Mouse (Mus musculus) lung, adult 18-20 months (tissue): Measurements from ENCODE around the gene Barx2.
A peak's percentile ranks its signal among the peaks of the same experiment; 100 is the strongest.
"Not testable (repeated sequence)": the region's sequence is repeated elsewhere in the genome, so short reads cannot be mapped to it uniquely, and the experiment has no call there.

Source experiments
- DNase-seq, 2 experiments: peaks; one replicate each; pipeline ENCODE4 v3.0.0; 2022; ENCODE audit warnings: mixed read lengths in 2 of 2

Gene Barx2

DNA sequence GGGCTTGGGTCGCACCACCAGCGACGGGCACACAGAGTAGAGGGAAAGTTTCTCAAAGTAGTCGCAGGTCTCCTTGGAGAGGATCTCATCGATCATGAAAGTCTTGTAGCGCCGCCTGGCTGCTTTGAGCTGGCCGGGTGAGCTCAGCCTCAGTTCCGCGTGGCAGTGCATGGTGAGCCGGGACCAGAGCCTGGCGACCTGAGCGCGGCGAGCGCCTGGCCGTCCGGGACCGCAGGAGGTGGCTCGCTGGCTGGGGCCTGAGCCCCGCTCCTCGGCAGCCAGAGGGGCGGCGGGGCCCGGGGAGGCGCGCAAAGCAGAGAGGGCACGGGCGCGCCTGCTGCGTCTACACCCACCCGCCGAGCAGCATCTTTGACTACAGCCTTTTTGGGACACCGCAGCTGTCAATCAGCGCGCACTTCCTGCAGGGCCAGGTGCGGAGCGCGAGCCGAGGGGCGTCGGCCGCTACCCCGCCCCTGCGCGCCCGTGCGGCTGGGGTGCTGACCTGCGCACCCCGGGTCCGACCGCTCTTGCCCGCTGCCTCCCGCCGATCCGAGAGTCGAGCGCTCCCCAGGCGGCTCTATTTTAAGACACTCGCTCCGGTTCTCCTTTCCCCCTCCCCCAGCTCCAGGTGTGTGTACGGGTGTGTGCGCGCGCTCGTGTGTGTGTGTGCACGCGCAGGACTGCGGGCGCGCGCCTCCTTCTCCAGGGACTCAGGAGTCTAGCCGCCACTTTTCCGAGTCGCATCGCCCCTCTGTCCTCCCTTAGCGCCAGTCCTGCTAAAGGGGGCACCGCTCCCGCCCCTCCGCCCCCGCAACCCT lies at the start of gene Barx2:
Gene Barx2 (minus strand): TSS at position 542 of the 818 bp plus-strand sequence.
- DNase-seq = peak; percentile 33 to 62

DNA sequence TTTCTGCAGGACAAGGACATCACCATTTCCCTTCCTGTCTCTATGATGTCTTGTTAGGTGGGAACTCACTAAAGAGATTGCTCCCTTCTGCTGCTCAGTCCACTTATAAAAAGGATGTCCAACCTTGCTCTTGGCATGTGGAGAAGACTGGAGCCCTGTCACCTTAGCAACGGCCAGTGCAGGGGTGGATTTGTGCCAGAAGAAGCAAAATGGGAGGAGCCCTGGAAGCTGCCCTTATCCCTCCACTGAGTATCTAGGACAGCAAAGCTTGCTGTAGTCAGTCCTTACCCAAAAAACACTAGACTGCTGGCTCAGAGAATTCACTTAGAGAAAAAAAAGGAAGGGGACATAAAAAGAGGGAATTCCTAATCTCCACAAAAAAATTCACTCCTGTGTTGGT lies 49.0 kb upstream of the Barx2 start:
- DNase-seq = no peak

DNA sequence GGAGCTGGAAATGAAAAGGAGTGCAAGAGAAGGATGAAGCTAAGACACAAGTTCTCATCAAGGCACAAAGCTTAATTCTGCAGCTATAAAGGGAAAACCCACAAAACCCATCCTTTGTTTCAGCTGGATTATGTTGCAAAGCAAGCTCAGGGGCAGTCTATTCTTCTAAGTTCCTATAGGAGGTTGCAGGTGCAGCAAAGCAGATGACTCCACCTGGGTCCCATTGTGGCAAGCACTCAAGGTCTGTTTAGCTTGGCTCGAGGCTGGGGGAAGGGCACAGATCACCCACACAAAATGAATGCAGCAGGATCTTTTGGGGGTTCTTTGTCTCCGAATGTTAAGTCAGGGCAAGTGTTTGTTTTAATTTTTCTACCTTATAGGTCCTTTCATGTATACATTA lies 47.2 kb upstream of the Barx2 start:
- no peak for DNase-seq

DNA sequence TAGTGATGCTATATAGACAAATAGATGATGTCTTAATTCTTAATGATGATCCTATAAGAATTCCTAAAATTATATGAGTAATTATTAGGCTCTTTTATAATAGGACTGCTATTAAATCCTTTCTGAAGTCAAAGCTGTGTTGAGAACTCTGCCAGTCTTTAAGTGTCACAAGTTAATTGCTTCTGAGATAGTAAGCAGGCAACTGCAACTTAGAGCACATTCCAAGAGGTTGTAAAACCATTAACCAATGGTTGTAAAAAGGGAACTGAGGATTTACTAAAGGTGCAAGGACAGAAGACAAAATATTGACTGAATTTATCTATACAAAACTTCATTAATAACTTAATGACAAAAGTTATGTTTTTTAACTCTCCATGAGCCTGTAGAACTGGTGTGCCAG lies 44.9 kb upstream of the Barx2 start:
- DNase-seq = no peak

DNA sequence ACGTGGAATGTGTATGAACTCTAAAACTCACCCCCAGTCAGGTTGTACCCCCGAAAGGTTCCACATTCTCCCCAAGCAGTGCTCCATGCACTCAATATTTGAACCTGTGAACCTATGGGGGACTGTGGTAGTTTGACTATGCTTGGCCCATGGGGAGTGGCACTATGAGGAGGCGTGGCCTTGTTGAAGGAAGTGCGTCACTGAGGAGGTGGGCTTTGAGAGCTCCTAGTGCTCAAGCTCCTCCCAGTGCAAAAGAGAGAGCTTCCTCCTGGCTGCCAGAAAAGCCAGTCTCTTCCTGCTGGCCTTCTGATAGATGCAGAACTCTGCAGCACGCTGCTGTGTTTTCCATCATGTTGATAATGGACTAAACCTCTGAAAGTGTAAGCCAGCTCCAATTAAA lies 37.2 kb upstream of the Barx2 start:
- DNase-seq = no peak

DNA sequence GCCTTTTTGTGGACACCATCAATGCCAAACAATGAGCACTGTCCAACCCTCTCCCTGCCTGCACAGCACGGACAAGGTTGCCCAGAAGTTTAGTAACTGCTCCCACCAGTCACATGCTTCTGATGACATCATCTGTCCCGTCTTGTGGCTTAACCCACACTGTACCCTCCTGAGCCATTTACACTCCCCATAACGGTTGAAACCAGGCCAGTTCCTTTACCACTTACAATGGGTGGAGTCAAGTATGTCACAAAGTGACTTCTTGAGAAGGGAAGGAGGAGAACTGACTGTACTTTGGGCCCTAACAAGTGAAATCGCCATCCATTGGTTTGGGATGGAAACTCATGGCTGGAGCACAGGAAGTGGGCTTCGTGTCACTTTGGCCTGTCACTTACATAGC lies 35.8 kb upstream of the Barx2 start:
- no peak for DNase-seq

DNA sequence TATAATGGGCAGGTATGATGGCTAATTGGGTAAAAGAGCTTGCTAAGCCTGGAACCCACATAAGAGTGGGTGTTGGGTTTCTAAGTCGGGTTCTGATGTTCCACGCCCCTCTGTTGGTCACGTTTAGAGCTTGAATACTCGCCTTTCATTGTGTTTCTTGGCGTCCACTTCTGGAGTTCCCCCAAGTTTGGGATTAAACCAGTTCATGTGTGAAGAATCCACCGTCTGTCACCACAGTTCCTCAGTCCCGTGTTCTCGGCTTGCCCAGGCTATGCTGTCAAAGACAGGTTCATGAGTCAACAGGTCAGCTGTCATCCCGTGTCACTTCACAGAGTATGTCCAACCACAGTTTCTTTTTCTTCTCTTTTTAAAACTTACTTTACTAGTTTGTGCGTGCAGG lies 33.8 kb upstream of the Barx2 start:
- no peak for DNase-seq

DNA sequence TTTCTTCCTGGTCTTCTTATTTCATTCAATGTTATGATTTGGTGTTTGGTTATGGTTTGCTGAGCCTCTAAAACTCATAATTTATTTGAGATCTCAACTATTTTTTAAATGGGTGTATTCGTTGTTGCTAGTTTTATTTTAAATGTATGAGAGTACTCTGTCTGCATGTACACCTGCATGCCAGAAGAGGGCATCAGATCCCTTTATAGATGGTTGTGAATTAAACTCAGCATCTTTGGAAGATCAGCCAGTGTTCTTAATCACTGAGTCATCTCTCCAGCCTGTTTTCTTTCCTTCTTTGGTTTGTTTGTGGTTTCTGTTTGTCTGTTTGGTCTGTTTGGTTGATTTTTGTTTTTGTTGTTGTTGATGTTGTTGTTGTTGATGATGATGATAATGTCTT lies 29.1 kb upstream of the Barx2 start:
- DNase-seq = no peak

DNA sequence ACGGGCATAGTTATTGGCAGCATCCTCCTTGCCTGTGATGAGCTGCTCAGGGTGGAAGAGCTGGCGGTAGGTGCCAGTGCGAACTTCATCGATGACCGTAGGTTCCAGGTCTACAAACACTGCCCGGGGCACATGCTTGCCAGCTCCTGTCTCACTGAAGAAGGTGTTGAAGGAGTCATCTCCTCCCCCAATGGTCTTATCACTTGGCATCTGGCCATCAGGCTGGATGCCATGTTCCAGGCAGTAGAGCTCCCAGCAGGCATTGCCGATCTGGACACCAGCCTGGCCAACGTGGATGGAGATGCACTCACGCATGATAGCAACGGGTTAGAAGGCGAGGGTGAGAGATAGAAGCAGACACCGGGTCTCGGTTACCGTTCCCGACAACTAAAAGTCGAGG lies 23.2 kb upstream of the Barx2 start:
- DNase-seq = not testable (repeated sequence)

DNA sequence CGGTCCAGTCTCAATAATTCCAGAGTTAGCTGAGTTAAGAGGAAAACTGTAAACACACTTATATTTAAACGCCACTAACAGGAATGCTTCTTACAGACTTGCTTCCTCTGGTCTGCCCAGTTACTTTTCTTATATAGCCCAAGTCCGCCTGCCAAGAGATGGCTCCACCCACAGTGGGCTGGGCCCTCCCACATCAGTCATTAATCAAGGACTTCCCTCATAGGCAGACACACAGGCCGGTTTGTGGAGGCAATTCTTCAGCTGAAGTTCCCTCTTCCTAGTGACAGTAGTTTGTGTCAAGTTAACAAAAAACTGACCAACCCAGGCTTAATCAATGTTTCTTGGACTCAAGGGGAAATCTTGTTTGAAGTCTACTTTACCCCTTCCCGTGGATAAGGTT lies 18.4 kb upstream of the Barx2 start:
- peak; percentile 16 to 19 for DNase-seq

DNA sequence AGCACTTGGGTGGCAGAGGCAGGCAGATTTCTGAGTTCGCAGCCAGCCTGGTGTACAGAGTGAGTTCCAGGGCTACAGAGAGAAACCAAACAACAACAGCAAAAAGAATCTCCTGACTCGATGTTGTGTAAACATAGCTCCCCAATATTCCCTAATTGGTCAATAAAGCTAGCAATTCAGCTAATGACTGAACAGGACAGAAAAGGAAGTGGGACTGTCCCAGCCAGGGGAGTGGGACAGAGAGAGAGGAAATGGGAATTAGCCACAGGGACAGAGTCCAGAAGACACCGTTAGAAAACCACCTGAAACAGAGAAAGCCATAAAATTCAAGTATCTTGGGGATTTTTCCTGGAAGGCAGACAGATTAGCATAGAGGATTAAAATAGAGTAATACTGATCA lies 18.0 kb upstream of the Barx2 start:
- DNase-seq = no peak

DNA sequence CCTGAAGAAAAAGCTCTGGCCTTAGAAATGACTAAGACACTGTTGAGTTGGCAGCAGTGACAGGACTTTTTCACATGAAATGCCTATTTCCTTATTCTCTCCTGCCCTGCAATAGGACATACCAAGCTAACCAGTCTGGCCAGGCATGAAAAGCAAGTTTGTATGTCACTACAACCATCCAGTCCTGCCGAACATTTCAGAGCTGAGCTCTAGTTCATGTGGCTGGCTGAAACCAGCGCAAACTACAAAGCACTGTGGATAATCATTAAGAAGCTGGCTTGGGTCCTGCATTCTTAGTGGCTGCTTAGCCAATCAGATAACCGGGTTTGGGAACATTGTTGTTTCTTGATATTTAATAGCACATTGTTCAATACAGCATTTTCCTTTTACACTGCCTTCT lies 13.5 kb upstream of the Barx2 start:
- DNase-seq = no peak

DNA sequence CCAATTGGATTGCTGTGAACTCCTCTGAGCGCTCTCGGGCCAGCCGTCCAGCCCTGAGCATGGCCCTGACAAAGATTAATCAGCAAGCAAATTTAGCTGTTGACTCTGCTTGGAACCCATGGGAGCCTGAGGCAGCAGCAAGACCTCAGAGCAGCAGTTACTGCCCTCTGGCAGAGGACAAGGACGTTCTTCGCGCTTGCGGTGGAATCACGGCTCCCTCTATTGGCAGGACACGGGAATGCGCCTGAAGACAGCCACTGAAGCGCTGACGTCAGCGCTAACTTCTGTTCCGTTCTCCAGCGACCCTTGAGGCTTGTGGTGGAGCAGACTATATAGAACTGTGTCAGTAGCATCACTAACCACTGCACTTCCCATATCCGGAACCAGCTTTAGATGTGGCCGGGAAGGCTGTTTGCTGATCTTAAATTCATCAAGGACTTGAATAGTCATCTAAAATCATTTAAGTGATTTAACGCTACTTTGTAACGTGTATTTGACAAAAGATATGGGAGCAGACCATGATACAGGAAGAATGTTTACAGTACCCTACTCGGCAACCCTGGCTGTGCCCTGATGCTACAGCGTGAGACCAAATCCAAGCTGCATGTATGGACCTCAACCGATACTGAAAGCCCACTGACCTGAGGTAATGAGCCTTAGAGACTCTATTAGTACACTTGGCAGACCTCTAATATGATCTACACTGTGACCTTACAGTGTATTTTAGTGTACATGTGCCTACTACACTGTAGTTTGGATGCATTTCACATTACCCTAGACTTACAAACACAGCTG lies 12.8 kb upstream of the Barx2 start:
- DNase-seq = peak; percentile 65 to 76

DNA sequence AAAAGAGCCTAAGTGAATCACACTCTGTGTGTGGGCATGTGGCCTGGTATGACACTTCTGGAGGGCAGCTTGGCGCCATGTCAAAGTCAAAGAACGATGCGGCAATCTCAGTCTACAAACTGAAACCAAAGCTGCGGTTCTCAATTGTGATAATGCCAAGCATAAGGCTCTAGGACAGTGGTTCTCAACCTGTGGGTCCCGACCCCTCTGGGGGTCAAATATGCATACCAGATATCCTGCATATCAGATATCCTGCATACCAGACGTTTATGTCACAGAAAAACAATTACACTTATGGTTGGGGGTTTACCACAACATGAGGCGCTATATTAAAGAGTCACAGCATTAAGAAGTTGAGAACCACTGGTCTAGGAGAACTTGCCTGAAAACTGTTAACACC lies 10.3 kb upstream of the Barx2 start:
- no peak for DNase-seq

DNA sequence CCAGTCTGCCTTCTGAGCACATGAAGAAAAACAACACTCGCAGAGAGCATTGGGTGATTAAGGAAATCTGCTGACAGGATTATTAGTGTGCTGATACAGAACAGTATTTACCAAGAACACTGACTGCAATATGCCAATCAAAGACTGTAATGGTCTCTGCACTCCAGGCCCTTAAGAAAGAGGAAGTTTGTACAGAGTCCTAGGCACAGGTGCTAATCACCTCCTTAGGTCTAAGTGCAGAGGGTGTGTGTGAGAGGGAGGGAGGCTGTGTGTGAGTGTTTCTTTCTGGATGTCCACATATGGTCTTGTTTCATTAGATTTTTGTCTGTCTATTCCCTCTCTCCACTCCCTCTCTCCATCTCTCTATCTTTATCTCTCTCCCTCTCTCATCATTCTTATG lies 6.5 kb upstream of the Barx2 start:
- DNase-seq = no peak

DNA sequence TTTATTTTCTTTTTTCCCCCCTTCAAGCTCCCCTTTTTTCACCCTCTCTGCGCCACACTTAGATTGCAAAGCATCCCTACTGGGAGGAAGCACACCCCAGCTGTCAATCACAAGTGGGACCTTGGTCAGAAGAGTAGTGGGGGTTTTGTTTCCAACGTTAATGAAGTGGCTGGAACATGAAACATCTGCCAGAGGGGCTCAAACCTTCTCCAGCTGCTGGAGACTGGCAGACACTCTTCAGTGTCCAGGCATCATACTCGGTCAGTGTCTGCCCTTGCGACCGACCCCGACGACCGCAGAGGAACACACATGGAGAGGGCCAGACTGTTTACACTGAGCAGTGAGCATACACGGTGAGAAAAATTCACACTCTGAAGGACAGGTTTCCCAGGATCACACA lies 3.2 kb upstream of the Barx2 start:
- no peak for DNase-seq

DNA sequence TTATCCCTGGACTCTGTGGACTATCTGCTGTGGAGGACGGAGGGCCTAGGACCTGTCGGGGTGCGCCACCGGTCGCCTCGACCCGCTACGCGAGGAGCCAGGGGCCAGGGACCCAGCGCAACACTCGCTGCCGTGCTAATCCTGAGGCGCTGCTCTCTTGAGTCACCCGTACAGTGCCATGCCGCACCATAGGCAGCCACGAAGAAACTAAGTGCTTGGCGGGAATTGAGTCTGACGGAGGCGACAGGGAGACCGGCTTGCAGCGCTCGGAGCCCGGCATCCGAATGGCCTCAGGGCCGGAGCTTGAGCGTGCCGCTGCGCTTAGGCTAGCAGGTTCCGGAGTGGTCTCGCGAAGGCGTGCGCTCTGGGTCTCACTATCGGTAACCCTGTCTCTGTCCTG lies 1.6 kb upstream of the Barx2 start:
- DNase-seq = no peak

DNA sequence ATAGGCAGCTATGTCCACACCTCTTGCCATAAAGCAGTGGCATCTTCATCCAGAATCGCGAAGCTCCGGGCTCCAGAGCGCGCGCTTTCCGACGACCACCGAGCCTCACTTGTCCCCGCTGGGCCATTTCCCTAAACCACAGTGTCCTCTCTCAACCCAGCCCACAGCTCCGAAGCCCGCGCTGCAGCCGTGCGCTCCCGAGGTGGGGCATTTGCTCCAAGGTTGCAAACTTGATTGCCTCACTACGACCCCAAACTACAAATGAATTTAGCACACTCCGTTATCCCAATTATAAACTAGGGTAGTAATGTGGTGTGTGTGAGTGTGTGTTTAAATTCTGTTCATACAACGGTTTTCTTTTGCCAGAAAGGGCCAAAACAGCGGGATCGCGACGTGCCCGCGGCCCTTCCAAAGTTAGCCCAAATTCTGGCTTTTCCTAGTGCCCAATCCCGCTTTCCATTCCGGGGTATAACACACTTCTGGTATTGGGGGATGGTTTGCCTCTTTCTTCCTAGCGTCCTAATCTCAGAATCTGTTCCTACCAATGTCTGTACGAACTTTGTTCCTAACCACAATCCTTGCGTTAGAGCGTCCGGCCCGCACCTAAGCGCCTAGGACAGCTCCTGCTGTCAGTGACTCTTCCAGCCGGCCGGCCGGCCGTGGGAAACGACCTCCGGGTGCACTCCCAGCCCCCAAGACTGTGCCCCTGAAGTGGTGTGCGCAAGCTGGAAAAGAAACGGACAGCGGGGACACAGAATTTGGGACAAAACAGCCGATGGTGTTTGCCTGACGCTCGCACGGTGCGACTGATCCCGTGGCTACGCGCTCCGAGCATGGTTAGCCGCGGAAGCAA lies 703 bp upstream of the Barx2 start:
- DNase-seq = no peak

DNA sequence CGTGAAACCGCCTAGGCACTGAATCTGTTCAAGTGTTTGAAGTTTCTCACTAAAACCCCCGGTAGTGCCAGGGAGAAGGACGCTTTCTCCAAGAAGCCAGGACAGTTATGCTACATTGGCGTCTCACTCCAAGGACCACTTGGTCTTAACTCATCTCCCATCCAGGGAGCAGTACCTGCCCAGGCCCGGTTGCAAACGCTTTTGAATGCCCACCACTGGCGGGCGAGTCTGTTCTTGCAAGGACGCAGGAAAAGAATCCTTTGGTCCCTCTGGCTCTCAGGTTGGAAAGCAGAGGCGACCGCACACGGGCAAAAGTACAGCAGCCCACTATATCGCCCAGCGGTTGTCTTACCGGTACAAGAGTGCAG lies 725 bp downstream of the Barx2 start:
- no peak for DNase-seq

DNA sequence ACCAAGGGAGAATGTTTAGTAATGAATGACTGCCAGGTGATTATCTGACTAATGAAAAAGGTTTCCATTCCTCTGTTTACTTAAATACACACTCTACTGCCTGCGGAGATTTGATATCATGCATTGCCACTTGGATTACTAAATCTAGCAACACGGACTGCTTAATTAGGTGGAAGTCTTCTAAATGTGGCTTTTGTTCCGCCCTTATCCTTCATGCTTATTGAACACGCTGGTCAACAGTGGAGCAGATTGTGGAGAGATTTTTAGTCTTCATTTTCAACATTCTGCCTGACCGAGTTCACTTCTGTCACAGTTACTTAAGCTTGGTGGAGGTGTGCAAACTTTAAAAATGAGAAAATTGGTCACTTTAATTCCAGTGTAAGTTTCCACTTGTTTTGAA lies 3.0 kb downstream of the Barx2 start:
- DNase-seq = no peak

DNA sequence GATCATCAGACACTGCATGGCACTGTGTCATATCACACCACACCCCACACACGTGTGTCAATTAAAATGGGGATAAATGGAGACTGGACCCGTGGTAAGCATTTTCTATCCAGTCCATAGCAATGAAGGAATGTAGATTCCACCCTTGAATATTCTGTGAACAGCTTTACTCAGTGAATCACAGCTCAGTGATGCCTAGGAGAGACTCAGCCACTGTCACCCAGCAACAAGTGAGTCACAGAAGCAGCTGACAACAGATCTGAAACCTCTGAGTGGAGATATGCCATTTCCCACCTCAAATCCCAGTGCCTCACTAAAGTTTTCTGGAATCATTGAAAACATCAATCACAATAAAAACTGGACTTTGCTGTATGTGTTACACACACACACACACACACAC lies 11.5 kb downstream of the Barx2 start:
- DNase-seq = no peak

DNA sequence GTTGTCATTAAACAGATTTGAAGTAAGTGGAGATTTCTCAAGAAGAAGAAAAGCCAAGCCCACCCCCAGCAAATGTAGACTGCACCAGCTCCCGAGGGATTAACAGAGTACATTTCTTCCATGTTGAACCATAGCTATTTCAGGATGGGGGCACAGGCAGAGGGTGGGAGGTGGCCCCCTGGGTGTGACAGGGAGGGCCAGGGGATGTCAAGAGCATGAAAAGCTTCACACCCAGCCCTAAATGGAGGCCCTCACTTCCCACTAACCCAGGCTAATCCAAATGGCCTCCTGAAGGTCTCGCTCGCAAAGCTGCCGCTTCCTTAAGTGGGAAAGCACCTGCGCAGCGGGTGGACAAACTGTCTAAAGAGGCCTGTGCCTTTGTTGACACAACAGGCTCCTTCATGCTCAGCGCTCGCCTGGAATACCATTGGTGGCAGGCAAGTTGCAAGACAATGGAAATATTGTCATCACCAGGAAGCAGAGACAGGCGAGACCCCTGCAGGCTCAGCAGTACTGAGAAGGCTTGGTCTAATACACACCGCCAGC lies 18.4 kb downstream of the Barx2 start:
- peak; percentile 2 to 4 for DNase-seq

DNA sequence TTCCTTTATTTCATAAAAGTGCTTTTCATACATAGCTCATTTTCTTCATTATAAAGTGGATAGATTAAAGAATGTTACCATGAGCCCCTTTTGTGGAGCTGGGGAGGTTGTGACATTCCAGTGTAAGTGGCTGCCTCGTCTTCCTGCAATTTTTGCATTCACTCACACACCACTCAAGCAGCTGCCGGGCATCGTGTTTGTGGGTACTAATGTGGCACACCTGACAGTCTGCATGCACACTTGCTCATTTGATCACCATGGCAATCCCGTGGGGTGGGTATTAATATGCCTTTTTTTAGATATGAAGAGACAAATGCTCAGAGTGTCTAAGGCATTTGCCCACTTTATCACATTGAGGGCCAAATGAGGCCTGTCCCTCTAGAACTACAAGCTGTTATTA lies 24.9 kb downstream of the Barx2 start:
- no peak for DNase-seq
